Mouse (Mus musculus) gastrocnemius, adult 2 months (tissue): ENCODE data around the gene N4bp2. TPM values are rescaled to one million over a fixed set of nuclear protein-coding genes. Genes with fewer than 3 reads are reported as not detected.

ENCODE experiments used
- DNase-seq: peaks from one replicate; pipeline ENCODE4 v3.0.0; 2022
- H3K27ac ChIP-seq: fragments of 200-600 bp; 2 replicates; pipeline ENCODE4 v1.8.1; 2022; ENCODE audit warnings: mild to moderate bottlenecking
- H3K4me3 ChIP-seq: fragments of 200-600 bp; 2 replicates; pipeline ENCODE4 v1.8.1; 2022; ENCODE audit warnings: mild to moderate bottlenecking, moderate library complexity
- CTCF ChIP-seq: fragments of 200-600 bp; IDR thresholded peaks from 2 replicates; pipeline ENCODE4 v1.8.1; 2022; ENCODE audit warnings: antibody characterized with exemption, mild to moderate bottlenecking, moderate library complexity
- intact Hi-C: fragments of 180-260 bp; cut with DNase I; formaldehyde crosslinking; loops from one replicate; pipeline ENCODE4 v1.15.1; 2025
- total RNA-seq, 2 experiments: library from RNA; stranded (reverse); gene quantifications; 2 replicates each; pipeline ENCODE4 v1.2.3; 2021

Gene N4bp2
- total RNA-seq, 2 experiments from 2014 or later, result 5.0 to 7.8 TPM

DNA sequence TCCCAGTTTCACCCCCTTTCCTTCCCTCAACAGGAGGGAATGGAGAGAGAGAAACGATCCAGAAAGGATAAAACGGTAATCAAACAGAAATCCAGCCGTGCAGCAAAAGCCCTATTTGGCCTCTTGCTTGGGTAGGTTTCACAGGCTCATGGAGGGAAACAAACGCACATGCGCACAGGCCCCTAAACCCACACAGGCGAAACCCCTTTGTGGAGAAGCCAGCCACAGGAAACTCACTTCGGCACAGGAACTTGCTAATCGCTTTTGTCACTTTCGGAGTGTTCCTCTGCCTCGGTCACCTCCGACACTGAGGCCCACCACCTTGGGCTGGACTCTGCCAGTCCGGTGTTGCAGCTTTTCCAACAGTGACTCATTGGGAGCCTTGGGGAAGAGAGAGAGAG, 100.0 kb downstream of the N4bp2 start:
- intact Hi-C loops, result no loop called here
- peak; percentile 46 for DNase-seq
- TF ChIP-seq CTCF, result no peak
- Histone ChIP-seq H3K27ac (peak overlapping the region; percentile 57), H3K4me3 (peak overlapping the region; percentile 53)

DNA sequence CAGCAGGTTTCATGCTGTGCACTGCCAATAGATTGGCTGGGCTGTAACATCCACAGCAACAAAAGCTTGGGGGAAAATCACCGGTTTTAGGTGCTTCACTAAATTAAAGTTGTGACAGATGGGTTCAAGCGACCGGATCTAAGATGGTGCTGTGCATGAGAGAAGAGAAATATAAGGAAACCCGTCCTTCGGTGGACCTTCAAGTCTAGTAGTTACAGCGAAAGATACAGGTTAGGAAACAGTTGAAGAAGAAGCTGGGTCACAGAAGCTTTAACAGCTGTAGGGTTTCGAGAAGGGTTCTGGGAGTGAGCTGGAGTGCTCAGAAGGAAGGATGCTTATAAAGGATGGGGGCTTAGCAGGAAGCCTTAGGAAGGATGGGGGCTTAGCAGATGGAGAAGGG, 101.2 kb downstream of the N4bp2 start:
- no peak for TF ChIP-seq CTCF
- intact Hi-C loops, result no loop called here
- peak overlapping the region; percentile 53 for H3K4me3 ChIP-seq
- no peak for DNase-seq
- no peak overlapping the region for H3K27ac ChIP-seq

DNA sequence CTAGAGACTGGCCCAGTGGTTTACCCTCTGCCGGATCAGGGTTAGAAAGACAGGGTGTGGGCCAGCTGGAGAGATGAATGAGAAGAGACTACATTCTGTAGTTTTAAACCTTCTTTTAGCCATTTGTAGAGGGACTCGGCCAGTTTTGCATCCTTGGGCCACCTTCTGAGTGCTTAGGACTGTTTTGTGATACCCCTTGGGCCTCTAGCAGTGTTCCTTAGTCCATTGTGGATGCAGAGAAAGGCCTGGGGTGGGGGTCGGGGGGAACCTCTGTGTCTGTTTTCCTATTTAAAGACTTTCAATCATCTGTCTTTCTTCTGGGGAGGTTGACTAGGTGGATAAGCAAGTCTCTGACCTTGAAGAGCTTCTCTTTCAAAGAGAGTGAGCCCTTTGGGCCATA, 101.6 kb downstream of the N4bp2 start:
- no peak for TF ChIP-seq CTCF
- H3K4me3 ChIP-seq, result peak overlapping the region; percentile 29
- DNase-seq, result no peak
- intact Hi-C loops, result no loop called here
- no peak overlapping the region for H3K27ac ChIP-seq

DNA sequence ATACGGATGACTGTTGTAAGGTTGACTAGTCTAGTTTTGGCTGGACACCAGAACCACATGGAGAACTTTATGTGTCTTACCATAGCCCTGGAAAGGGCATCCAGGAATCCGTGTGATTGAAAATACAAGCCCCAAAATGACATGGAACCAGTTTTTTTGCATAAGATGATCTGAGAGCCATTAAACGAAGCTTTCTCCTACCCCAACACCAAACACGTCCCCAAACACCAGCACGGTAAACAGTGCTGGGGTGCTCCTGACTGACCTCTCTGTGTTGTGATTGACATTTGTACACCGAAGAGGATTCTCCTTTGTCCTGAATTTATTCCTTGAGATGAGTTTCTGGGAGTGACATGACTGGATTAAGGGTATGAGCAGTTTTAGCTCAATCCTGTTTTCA, 103.3 kb downstream of the N4bp2 start:
- intact Hi-C loops, result no loop called here
- Histone ChIP-seq H3K27ac (no peak overlapping the region), H3K4me3 (no peak overlapping the region)
- DNase-seq, result no peak
- TF ChIP-seq CTCF, result no peak

DNA sequence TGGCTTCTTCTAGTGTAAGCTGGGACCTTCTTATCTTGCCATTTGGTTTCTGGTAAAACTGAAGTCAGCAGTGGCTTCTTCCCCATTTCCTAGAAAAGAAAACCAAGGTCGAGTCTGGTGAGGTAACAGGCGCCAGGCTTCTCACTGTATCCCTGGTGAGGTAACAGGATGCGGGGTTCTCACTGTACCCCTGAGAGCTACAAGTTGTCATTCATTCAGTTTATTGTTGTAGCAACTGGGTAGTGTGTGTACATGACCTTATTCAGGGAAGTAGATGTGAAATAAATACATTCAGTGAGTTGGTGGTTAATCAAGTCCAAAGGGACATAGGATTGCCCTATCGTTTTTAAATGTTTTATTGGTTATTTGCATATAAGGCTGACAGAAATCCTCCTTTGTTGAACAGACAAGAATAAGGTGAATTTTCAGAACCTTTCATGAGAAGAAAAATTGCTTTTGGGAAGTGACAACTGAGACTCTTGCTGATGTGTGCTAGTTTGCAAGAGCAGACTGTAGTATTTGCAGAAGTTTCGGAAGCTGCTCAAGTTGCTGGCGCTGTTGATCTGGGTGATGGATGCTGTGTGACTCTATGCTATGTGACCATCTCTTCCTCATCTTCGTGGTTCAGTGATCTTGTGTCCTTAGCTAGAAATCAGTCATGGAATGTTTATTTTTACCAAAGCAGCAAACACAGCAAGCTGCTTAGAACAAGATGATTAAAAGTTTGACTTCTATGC, 104.2 kb downstream of the N4bp2 start:
- TF ChIP-seq CTCF, result no peak
- Histone ChIP-seq H3K4me3 (no peak overlapping the region), H3K27ac (no peak overlapping the region)
- no peak for DNase-seq
- intact Hi-C loops, result no loop called here

DNA sequence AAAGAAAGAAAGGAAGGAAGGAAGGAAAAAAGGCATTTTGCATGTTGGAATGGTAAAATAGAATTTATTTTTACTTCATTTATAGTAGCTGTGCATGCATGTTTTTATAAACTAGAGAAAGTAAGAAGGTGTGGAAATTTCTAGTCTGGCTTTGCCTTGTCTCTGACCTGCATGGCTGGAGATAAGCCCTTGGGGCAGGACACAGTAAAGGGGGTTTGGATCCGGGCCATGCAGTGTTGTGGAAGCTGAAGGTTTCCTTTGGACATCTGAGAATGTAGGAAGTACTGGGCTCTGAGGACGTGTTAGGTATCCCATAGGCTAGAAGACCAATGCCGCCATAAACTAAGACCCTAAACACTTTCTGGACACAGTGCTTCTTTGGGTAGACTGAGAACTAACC, 105.1 kb downstream of the N4bp2 start:
- DNase-seq, result no peak
- intact Hi-C loops, result no loop called here
- no peak for TF ChIP-seq CTCF
- no peak overlapping the region for H3K27ac ChIP-seq
- no peak overlapping the region for H3K4me3 ChIP-seq

DNA sequence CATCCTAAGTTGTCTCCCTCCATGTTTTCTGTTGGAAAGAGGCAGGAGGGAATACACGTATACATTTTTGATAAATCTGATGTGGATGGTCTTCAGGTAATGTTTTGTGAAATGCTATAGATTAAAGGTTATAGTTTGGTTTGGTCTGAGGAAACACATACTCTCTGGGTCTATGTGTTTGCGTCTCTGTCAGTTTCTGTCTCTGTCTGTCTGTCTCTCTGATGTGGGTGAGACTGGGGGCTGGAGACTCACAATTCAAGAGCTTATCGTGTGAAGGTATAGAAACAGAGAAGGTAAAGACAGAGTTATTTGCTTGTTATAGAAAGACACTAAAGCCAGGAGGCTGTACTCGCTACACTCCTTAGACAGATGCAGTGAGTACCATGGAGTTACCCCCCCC, 106.3 kb downstream of the N4bp2 start:
- TF ChIP-seq CTCF, result no peak
- Histone ChIP-seq H3K4me3 (no peak overlapping the region), H3K27ac (no peak overlapping the region)
- intact Hi-C loops, result no loop called here
- no peak for DNase-seq

DNA sequence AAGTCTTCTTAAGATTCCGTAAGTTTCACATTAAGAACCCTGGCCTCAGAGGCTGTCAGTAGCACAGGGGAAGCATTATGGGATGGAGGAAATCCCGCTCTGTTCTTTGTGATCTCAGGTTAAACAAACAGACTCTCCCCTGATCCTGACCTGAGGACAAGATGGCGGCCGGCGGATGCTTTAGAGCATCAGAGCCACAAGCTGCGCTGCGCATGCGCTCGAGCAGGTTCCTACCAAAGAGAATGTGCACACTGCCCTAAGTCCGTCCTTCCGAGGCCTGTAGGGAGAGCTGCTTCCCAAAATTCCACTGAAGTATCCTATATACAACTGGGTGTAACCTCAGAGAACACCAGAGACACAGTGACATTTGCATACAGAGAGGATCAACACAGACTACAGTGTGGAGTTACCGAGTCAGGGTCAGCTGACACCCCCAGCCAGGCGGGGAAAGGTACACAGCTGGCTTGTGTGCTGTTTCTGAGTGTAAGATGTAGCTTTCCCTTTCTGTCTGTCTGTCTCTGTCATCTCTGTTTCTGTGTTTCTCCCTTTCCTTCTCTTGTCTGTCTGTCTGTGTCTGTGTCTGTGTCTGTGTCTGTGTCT, 108.1 kb downstream of the N4bp2 start:
- DNase-seq, result no peak
- intact Hi-C loops, result no loop called here
- TF ChIP-seq CTCF, result no peak
- Histone ChIP-seq H3K27ac (no peak overlapping the region), H3K4me3 (no peak overlapping the region)

DNA sequence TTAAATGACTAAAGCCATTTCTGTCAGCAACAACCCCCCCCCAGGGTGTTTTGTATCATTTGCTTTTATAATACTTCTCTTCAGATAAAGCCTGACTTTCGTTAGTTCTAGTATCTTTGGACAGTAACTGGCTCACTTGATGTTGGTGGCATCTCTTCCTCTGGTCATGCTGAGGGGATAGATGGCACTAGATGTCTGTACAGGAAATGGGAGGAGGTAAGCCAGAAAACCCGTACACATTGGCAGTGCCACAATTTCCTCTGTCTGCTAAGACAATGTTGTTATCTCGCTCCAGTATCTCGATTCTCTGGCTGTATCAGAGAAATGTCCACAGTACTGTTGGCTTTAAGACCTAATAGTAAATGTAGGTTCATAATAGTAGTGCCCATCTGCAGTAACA, 109.9 kb downstream of the N4bp2 start:
- intact Hi-C loops, result no loop called here
- no peak for TF ChIP-seq CTCF
- DNase-seq, result no peak
- H3K27ac ChIP-seq, result no peak overlapping the region
- H3K4me3 ChIP-seq, result no peak overlapping the region

DNA sequence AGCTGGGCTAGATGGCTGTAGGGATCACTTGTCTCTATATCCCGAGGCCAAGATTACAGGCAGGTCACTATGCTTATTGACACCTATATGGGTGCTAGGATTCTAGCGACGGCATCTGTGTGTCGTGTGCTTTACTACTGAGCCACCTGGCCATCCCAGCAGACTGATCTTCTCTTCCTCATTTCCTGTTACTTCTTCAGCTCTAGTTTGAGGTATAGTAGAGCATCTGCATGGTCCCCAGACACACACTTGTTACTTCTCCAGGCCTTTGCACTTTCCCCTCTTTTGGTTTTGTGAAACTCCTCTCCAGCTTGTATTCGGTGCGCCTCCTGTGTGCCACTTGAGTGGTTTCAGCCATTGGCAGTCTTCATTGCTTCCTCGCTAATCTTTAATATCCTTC, 111.9 kb downstream of the N4bp2 start:
- no peak for TF ChIP-seq CTCF
- DNase-seq, result no peak
- Histone ChIP-seq H3K4me3 (no peak overlapping the region), H3K27ac (no peak overlapping the region)
- intact Hi-C loops, result no loop called here

DNA sequence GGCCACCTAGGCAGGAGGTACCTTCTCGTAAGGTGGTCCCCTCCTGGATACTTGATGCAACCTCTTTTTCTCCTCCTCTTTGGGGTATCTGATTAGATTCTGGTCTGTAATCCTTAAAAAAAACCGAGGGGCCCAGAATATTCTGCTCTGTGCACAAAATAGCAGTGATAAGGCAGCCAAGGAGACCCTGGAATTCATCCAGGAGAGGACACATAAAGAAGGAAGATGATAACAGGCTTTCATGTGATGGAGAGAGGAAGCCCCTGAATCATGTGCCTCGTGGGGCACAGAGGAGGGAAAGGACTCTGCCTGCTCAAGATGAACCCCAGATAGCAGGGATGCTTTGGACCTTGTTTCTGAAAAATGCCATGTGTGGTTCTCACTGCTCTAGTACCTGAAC, 115.0 kb downstream of the N4bp2 start:
- Histone ChIP-seq H3K4me3 (no peak overlapping the region), H3K27ac (no peak overlapping the region)
- no peak for DNase-seq
- TF ChIP-seq CTCF, result no peak
- intact Hi-C loops, result no loop called here

Other genes with a start within 250 kb of the N4bp2 start
- gene Smim14, start 226.3 kb upstream of the N4bp2 start, total RNA-seq, result 10 to 100 TPM; 39.2 to 41.7 TPM
- gene Ube2k, start 226.3 kb upstream of the N4bp2 start, total RNA-seq, result 10 to 100 TPM; 62.1 to 65.9 TPM
- gene Pds5a, start 65.2 kb upstream of the N4bp2 start, total RNA-seq, result 10 to 100 TPM; 46.7 to 49.0 TPM
- gene Rhoh, start 97.7 kb downstream of the N4bp2 start, total RNA-seq, result under 1 TPM; 0.26 to 0.31 TPM
- gene Chrna9, start 171.4 kb downstream of the N4bp2 start, total RNA-seq, result 10 to 100 TPM; 16.9 to 21.3 TPM
- under 1 TPM in 1 of 2 experiments, not detected in 1; 0.28 TPM for gene 9130230L23Rik, start 240.8 kb downstream of the N4bp2 start, total RNA-seq